ENCODE assay signal across 8 mouse cellular contexts in genomic region chr16:16870617-16871331, GRCm38 (mm10). TPM values are rescaled to one million over a fixed set of nuclear protein-coding genes. Genes with fewer than 3 reads are reported as not detected.
DNase-seq lines count a peak whose midpoint lies in the region; ATAC-seq and TF ChIP-seq lines count a peak whose summit lies in the region.

Gene Top3b, plus strand, starts transcription at chr16:16870736.
Gene Vpreb1, minus strand, starts transcription at chr16:16870843.

- H3K36me3 ChIP-seq in kidney, embryonic 14.5 days (ENCODE audit: control insufficient read depth, insufficient read depth, low read length): peaks cover 6% of the 10 kb centered on the region
- H3K36me3 ChIP-seq in limb, embryonic 15.5 days: peaks cover 15% of the 10 kb centered on the region

- no peak for TF ChIP-seq POLR2A in bone marrow macrophage, adult 2 months (IDR thresholded peaks at IDR 0.05; ENCODE audit: borderline replicate concordance, low read depth, low read length)
- peak; percentile 73 for TF ChIP-seq POLR2A in embryonic fibroblast, embryonic 13.5 days (IDR thresholded peaks at IDR 0.05; ENCODE audit: low read depth, low read length)

- H3K9me3 ChIP-seq in kidney, embryonic 14.5 days (ENCODE audit: control insufficient read depth, low read length): peaks cover under 1% of the 10 kb centered on the region; the same call in 1 of the 2 replicates
- no peaks in the 10 kb centered on the region for H3K9me3 ChIP-seq in limb, embryonic 15.5 days

- no peak for TF ChIP-seq CTCF in bone marrow macrophage, adult 2 months (IDR thresholded peaks at IDR 0.05; ENCODE audit: low read depth, low read length)
- TF ChIP-seq CTCF in embryonic fibroblast, embryonic 13.5 days (IDR thresholded peaks at IDR 0.05; ENCODE audit: borderline replicate concordance, insufficient read depth, low read length): no peak

- peak; percentile 95 for DNase-seq in A20 (ENCODE audit: low read depth, low spot score)
- DNase-seq in heart, adult 9 months (ENCODE audit: low spot score in 2 of 2): peak; percentile 88 to 89
- peak; percentile 77 to 82 for DNase-seq in monocyte, adult 2 months (ENCODE audit: low read depth in 1 of 2, low spot score in 2 of 2)
- peak; percentile 84 to 86 for DNase-seq in spleen, postnatal 36 days (ENCODE audit: low spot score in 2 of 2)

- H3K4me2 ChIP-seq in kidney, embryonic 14.5 days (replicated peaks; ENCODE audit: low read depth, low read length): peak within 1 kb of the TSS; percentile 72
- H3K4me2 ChIP-seq in limb, embryonic 15.5 days: peak within 1 kb of the TSS; percentile 59

- H3K27me3 ChIP-seq in kidney, embryonic 14.5 days (ENCODE audit: control insufficient read depth, insufficient read depth, low read length): no peaks in the 10 kb centered on the region
- H3K27me3 ChIP-seq in limb, embryonic 15.5 days: no peaks in the 10 kb centered on the region

- peak; percentile 97 for ATAC-seq in kidney, embryonic 14.5 days (ENCODE audit: low FRiP score, low TSS enrichment)
- peak; percentile 93 for ATAC-seq in limb, embryonic 15.5 days (ENCODE audit: insufficient number of reproducible peaks, low FRiP score, low TSS enrichment, low read depth)

- peak within 1 kb of the TSS; percentile 92 for H3K9ac ChIP-seq in kidney, embryonic 14.5 days (ENCODE audit: low read depth, low read length)
- peak within 1 kb of the TSS; percentile 82 for H3K9ac ChIP-seq in limb, embryonic 15.5 days

- peak within 1 kb of the TSS; percentile 84 for H3K27ac ChIP-seq in bone marrow macrophage, adult 2 months (ENCODE audit: insufficient read depth, low read depth, low read length)
- peak within 1 kb of the TSS; percentile 95 for H3K27ac ChIP-seq in embryonic fibroblast, embryonic 13.5 days (ENCODE audit: insufficient read depth, low read length)
- peak within 1 kb of the TSS; percentile 97 for H3K27ac ChIP-seq in kidney, embryonic 14.5 days (ENCODE audit: low read depth, low read length)
- peak within 1 kb of the TSS; percentile 97 for H3K27ac ChIP-seq in limb, embryonic 15.5 days

- H3K4me3 ChIP-seq in bone marrow macrophage, adult 2 months (ENCODE audit: insufficient read depth, low read length): peak within 1 kb of the TSS; percentile 72
- peak within 1 kb of the TSS; percentile 89 for H3K4me3 ChIP-seq in embryonic fibroblast, embryonic 13.5 days (ENCODE audit: insufficient read depth, low read length)
- H3K4me3 ChIP-seq in kidney, embryonic 14.5 days (ENCODE audit: low read length): peak within 1 kb of the TSS; percentile 82
- H3K4me3 ChIP-seq in limb, embryonic 15.5 days: peak within 1 kb of the TSS; percentile 75

- H3K4me1 ChIP-seq in bone marrow macrophage, adult 2 months (ENCODE audit: control insufficient read depth, insufficient read depth, low read length): peaks cover 14% of the 10 kb centered on the region
- no peaks in the 10 kb centered on the region; the same call in none of the 2 replicates for H3K4me1 ChIP-seq in embryonic fibroblast, embryonic 13.5 days (ENCODE audit: control insufficient read depth, insufficient read depth, low read length)
- peaks cover 3% of the 10 kb centered on the region; the same call in 1 of the 2 replicates for H3K4me1 ChIP-seq in kidney, embryonic 14.5 days (ENCODE audit: control insufficient read depth, insufficient read depth, low read length)
- H3K4me1 ChIP-seq in limb, embryonic 15.5 days: 0 out of 2 replicates have a peak, but pooled peaks cover 8% of the 10 kb centered on the region

- 1% methylated on average over 49 of the region's 49 CpGs for WGBS in kidney, embryonic 14.5 days
- WGBS in limb, embryonic 15.5 days: under 1% methylated on average over 49 of the region's 49 CpGs

RNA-seq across cellular contexts. Expression of gene Top3b, which starts in this region (rescaled TPM):
- polyA plus RNA-seq in bone marrow macrophage, adult 2 months (2012; ENCODE audit: insufficient read depth, insufficient read length, missing spikeins): 46.0 and 54.6 TPM in 2 replicates
- 73.9 and 79.2 TPM in 2 replicates for polyA plus RNA-seq in embryonic fibroblast, embryonic 13.5 days (2011; ENCODE audit: insufficient read length, low read depth, missing spikeins)
- polyA plus RNA-seq in kidney, embryonic 14.5 days (2014; fragmentation: Nextera tagmentation; extraction: Ambion mirVana): 55.6 and 81.4 TPM in 2 replicates
- 72.0 and 76.4 TPM in 2 replicates for polyA plus RNA-seq in limb, embryonic 15.5 days (2015; fragmentation: Nextera tagmentation; extraction: Ambion mirVana)

RNA-seq across cellular contexts. Expression of gene Vpreb1, which starts in this region (rescaled TPM):
- polyA plus RNA-seq in bone marrow macrophage, adult 2 months (2012; ENCODE audit: insufficient read depth, insufficient read length, missing spikeins): 2.6 TPM in 1 of 2 replicates, not detected in the other
- 3.8 TPM in 1 of 2 replicates, not detected in the other for polyA plus RNA-seq in embryonic fibroblast, embryonic 13.5 days (2011; ENCODE audit: insufficient read length, low read depth, missing spikeins)
- 1.7 and 2.8 TPM in 2 replicates for polyA plus RNA-seq in kidney, embryonic 14.5 days (2014; fragmentation: Nextera tagmentation; extraction: Ambion mirVana)
- polyA plus RNA-seq in limb, embryonic 15.5 days (2015; fragmentation: Nextera tagmentation; extraction: Ambion mirVana): 2.0 and 2.4 TPM in 2 replicates

Comparison
In these comparisons a context has a peak if more than half of its experiments do, and no peak if none do; other contexts are left out.
1. Peak in every context shown above with its lines: DNase-seq, ATAC-seq, H3K4me3 ChIP-seq and H3K27ac ChIP-seq.